Mouse (Mus musculus) olfactory bulb, adult 2 months (tissue): Measurements from ENCODE around the gene Grasp. TPM values are rescaled to one million over a fixed set of nuclear protein-coding genes. Genes with fewer than 3 reads are reported as not detected.
A peak's percentile ranks its signal among the peaks of the same experiment; 100 is the strongest.

Experiments used
- H3K27ac ChIP-seq: fragments of 200-500 bp; 2 replicates; pipeline ENCODE4 v1.5.1; 2012; ENCODE audit warnings: low read depth, low read length; ENCODE audit not compliant: insufficient read depth
- H3K4me1 ChIP-seq: fragments of 200-500 bp; 2 replicates; pipeline ENCODE4 v1.6.1; 2012; ENCODE audit warnings: low read length; ENCODE audit not compliant: control insufficient read depth, insufficient read depth
- H3K4me3 ChIP-seq: fragments of 200-500 bp; 2 replicates; pipeline ENCODE4 v1.5.1; 2012; ENCODE audit warnings: mild to moderate bottlenecking, low read depth, low read length, moderate library complexity; ENCODE audit not compliant: insufficient read depth
- CTCF ChIP-seq: fragments of 200-500 bp; IDR thresholded peaks from 2 replicates; pipeline ENCODE4 v1.5.1; 2012; ENCODE audit warnings: low read depth, mild to moderate bottlenecking, low read length, moderate library complexity; ENCODE audit not compliant: insufficient read depth
- POLR2A ChIP-seq: fragments of 200-500 bp; IDR thresholded peaks from 2 replicates; pipeline ENCODE4 v1.6.1; 2012; ENCODE audit warnings: mild to moderate bottlenecking, low read depth, low read length, moderate library complexity; ENCODE audit not compliant: insufficient read depth
- WGBS: fragments of 180-500 bp; shearing (Covaris S2); methylation state at CpG from one replicate; pipeline ENCODE4 v1.1.7; 2018; 5-methylcytosine and 5-hydroxymethylcytosine counted together
- polyA plus RNA-seq: library from polyadenylated mRNA; stranded (reverse); fragments of >200 nt; gene quantifications from 2 replicates; pipeline ENCODE4 v1.2.4, GENCODE M21; 2012; ENCODE audit warnings: low replicate concordance; ENCODE audit not compliant: missing spikeins, insufficient read depth, insufficient read length

Gene Grasp
- polyA plus RNA-seq, 1 experiment: not detected

- Histone ChIP-seq H3K4me1 (peaks cover 40% of the 10 kb centered on the region), H3K27ac (0 out of 2 replicates have a peak overlapping the region, but pooled peaks have one; percentile 39), H3K4me3 (no peak overlapping the region)
- 81% methylated on average over 7 of the region's 7 CpGs for WGBS
- TF ChIP-seq CTCF: no peak
- no peak for TF ChIP-seq POLR2A
Observed at GRCm38 (mm10) chr15:101192651-101193050, 31.3 kb upstream of the Grasp start.

GRCm38 (mm10) chr15:101193971-101194370 is 30.0 kb upstream of the Grasp start:
- H3K4me1 ChIP-seq: peaks cover 43% of the 10 kb centered on the region
- 96% methylated on average over 6 of the region's 6 CpGs for WGBS
- no peak overlapping the region for H3K27ac ChIP-seq
- no peak overlapping the region for H3K4me3 ChIP-seq
- TF ChIP-seq POLR2A: no peak
- no peak for TF ChIP-seq CTCF

DNA sequence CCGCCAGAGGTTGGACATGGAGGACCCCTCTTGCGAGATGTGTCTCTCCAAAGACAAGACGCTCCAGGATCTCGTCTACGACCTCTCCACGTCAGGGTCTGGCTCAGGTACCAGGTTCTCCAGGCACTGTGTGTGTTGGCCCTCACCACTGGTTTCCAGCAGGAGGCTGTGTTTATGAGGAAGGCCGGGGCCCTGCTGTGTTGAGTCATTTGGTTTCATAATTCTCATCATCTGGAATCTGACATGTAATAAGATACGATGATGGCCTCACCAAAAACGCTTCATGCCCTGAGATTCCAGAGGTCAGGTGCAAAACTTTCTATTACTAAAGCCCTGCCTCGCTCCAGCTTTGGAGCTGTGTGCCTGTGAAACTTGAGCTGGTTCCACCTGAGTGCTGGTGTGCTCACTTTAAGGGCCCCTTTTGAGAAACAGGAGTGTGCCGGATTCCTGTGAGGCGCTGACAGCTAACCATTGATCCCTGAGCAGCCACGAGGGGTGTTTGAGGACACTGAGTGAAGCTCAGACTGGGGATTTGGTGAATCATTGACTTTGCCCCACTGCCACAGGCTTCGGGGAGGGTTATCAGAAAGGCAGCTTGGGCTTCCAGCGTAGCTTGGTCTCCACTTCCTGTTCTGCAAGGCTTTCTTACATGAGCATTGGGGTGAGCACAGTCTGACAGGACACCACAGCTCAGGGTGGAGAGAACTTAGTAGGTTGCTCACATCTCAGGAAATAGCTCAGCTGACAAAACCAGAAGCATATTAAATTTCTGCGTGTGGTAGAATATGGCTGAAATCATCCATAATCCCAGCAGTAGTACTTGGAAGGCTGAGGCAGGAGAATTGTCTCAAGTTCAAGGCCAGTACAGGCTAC is 28.8 kb upstream of the Grasp start:
- H3K4me3 ChIP-seq: no peak overlapping the region
- 91% methylated on average over 16 of the region's 16 CpGs for WGBS
- no peak overlapping the region for H3K27ac ChIP-seq
- peaks cover 40% of the 10 kb centered on the region for H3K4me1 ChIP-seq
- TF ChIP-seq POLR2A (no peak), CTCF (no peak)

GRCm38 (mm10) chr15:101196079-101196795 is 27.8 kb upstream of the Grasp start:
- 94% methylated on average over 8 of the region's 8 CpGs for WGBS
- no peak for TF ChIP-seq POLR2A
- TF ChIP-seq CTCF: no peak
- H3K4me1 ChIP-seq: peaks cover 34% of the 10 kb centered on the region
- H3K27ac ChIP-seq: no peak overlapping the region
- H3K4me3 ChIP-seq: no peak overlapping the region

DNA sequence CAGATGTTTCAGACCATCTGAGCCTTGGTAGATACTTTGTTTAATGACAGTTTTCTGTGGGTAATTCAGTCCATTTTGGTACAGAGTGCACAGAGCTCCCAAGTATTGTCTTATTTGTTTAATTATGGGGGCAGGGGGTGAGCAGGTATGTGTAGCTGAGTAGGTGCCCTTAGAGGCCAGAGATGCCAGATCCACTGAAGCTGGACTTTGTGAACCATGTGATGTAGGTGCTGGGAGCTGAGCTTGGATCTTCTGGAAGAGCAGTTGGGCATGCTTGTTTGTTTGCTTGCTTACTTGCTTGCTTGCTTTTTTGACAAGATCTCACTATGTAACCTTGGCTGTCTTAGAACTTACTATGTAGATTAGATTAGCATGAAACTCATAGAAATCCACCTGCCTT is 27.0 kb upstream of the Grasp start:
- H3K4me3 ChIP-seq: no peak overlapping the region
- no peak overlapping the region for H3K27ac ChIP-seq
- H3K4me1 ChIP-seq: peaks cover 27% of the 10 kb centered on the region
- TF ChIP-seq POLR2A: no peak
- TF ChIP-seq CTCF: no peak

DNA sequence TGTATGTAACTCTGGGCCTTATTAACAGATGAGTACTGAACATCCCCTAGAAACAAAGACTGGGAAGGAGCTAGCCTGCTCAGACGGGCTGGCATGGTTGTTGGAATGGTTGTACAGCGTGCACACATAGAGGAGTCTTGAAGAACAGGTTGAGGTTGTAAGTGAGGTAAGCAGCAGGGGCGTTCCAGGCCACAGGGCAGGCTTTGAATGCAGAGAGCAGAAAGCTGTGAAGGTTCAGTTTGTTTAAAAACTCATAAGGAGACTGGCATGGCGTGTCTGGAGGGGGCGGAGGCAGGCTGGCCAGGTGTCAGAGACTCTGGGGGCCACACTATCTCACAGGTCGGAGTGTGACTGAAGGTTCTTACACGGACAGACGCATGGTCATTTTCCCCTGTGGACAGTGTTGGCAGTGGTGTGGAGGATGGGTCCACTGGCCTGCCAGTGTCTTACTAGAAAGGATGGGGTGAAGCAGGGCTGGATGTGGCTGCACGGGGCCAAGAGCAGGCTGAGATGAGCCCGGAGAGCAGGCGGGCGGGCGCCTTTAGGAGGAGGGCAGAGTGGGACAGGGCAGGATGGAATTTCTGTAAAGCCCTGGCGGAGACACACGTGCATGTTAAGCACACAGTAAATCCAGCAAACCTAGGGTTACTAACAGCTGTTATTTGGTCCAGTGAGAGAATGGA is 26.4 kb upstream of the Grasp start:
- TF ChIP-seq CTCF (no peak), POLR2A (no peak)
- WGBS: 85% methylated on average over 15 of the region's 15 CpGs
- peaks cover 20% of the 10 kb centered on the region for H3K4me1 ChIP-seq
- no peak overlapping the region for H3K4me3 ChIP-seq
- H3K27ac ChIP-seq: no peak overlapping the region

- TF ChIP-seq POLR2A (no peak), CTCF (peak; percentile 42; the same call in 1 of the 2 replicates)
- peaks cover 15% of the 10 kb centered on the region for H3K4me1 ChIP-seq
- H3K27ac ChIP-seq: no peak overlapping the region
- 19% methylated on average over 3 of the region's 3 CpGs for WGBS
- H3K4me3 ChIP-seq: no peak overlapping the region
Observed at GRCm38 (mm10) chr15:101198218-101198617, 25.8 kb upstream of the Grasp start.

GRCm38 (mm10) chr15:101198850-101199249 is 25.1 kb upstream of the Grasp start:
- H3K4me1 ChIP-seq: peaks cover 11% of the 10 kb centered on the region; the same call in 1 of the 2 replicates
- WGBS: 84% methylated on average over 14 of the region's 14 CpGs
- no peak for TF ChIP-seq POLR2A
- TF ChIP-seq CTCF: no peak
- H3K4me3 ChIP-seq: no peak overlapping the region
- H3K27ac ChIP-seq: no peak overlapping the region

GRCm38 (mm10) chr15:101200777-101201295 is 23.2 kb upstream of the Grasp start:
- Histone ChIP-seq H3K4me1 (peaks cover 8% of the 10 kb centered on the region; the same call in 1 of the 2 replicates), H3K4me3 (no peak overlapping the region), H3K27ac (no peak overlapping the region)
- TF ChIP-seq POLR2A: no peak
- TF ChIP-seq CTCF: no peak
- WGBS: 99% methylated on average over 9 of the region's 9 CpGs
